Mouse (Mus musculus) T-helper 1 cell (primary cell): Measurements from ENCODE around the gene Rln3.

ENCODE experiments used
- in situ Hi-C: fragments of 300-600 bp; cut with MboI, MseI; formaldehyde crosslinking; loops from one replicate; pipeline ENCODE4 v1.15.1; 2025; ENCODE audit warnings: high pct_unique_total_duplicates

Rln3 gene

DNA sequence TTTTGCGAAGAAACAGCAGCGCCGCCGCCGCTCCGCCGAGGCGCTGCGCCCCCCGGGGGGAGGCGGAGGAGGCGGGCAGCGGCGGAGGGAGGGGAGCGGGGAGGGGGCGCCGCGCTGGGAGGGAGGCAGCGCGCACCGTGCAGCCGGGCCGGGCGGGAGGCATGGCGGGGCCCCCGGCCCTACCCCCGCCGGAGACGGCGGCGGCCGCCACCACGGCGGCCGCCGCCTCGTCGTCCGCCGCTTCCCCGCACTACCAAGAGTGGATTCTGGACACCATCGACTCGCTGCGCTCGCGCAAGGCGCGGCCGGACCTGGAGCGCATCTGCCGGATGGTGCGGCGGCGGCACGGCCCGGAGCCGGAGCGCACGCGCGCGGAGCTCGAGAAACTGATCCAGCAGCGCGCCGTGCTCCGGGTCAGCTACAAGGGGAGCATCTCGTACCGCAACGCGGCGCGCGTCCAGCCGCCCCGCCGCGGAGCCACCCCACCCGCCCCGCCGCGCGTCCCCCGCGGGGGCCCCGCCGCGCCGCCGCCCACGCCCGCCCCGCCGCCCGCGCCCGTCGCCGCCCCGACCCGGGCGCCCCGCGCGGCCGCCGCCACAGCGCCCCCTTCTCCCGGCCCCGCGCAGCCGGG is 47.2 kb downstream of the Rln3 start, which contains the start of gene Samd1:
Samd1 (plus strand) TSS at position 162 of the 631 bp plus-strand sequence.
- in situ Hi-C loops = no loop called here

DNA sequence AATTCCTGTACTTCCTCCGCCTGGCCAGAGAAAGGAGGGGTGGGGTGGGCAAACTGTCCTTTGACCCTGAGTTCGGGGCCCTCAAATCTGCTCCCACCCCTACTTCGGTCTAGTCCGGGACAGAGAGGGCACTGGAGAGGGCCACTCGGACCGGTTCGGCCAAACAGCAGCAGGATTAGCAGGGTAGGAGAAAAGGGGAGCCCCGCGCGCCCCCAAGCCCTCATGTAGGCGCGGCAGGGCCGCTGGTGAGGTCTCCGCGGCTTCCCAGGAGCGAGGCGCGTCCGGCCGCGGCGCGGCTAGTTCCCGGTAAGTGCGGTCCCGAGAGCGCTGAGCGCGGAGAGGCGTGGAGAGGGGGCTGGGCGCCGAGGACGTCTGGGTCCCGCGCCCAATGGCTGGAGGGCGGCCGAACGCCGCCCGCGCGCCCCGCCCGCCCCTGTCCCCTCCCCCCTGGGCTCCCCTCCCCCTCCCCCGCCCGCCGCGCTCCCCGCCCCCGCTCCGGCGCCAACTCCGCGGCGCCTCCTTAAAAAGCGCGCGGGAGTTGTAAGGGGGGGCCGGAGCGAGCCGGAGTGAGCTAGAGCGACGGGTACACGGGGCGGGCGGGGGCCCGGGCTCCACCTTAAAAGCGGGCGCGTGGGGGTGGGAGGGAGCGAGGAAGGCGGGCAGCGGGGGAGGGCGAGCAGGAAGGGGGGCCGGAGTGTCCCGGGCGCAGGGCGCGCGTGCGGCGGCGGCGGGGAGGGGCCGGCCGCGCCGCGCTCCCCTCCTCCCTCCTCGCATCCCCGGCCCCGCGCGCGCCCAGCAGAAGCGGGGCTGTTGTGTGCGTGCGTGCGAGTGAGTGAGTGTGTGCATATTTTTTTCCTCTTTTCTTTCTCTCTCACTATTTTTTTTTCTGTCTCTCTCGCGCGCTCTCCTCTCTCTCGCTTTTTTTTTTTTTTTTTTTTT is 48.0 kb downstream of the Rln3 start:
- in situ Hi-C loops = no loop called here

DNA sequence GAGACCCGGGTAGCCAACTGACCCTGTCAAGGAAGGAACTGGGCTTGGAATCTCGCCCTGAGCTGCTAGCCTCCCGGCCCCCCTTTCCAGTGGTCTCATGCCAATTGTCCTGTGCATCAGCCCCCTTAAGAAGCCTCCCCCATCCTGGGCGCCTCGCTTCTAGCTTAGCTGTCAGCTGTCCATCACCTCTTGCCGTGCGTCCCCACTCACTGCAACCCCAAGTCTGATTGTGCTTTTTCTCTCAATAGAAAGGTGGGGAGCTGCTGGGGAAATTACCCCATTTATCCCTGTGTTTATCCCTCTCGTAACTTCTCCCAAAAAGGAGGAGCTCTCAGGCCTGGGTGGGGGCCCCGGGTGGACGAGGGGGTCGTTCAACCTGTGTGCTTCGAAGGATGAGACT is 48.8 kb downstream of the Rln3 start:
- in situ Hi-C loops = no loop called here

DNA sequence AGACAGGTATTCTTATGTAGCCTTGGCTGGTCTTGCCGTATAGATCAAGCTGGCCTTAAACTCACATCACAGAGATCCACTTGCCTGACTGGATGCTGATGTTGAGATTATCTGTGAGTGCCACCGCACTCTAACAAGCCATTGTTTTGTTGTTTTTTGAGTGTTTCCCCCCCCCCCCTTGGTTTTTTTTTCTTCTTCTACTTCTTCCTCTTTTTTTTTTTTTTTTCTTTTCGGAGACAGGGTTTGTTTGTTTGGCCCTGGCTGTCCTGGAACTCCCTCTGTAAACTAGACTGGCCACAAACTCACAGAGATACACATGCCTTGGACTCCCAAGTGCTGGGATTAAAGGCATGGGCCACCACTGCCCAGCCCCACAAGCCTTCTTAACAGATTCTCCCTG is 50.8 kb downstream of the Rln3 start:
- in situ Hi-C loops = no loop called here
